Mouse (Mus musculus) ES-Bruce4 (cell line): ENCODE results near the gene Actg2.

Source experiments
- CTCF ChIP-seq: IDR thresholded peaks from one replicate; pipeline ENCODE4 v1.8.1; 2011; ENCODE audit warnings: low read depth, low read length
- EP300 ChIP-seq: IDR thresholded peaks from 2 replicates; pipeline ENCODE4 v1.6.1; 2011; ENCODE audit warnings: low read depth, low read length; ENCODE audit not compliant: insufficient read depth
- POLR2A ChIP-seq: IDR thresholded peaks from one replicate; pipeline ENCODE4 v1.8.1; 2011; ENCODE audit warnings: low read length; ENCODE audit not compliant: insufficient read depth

DNA sequence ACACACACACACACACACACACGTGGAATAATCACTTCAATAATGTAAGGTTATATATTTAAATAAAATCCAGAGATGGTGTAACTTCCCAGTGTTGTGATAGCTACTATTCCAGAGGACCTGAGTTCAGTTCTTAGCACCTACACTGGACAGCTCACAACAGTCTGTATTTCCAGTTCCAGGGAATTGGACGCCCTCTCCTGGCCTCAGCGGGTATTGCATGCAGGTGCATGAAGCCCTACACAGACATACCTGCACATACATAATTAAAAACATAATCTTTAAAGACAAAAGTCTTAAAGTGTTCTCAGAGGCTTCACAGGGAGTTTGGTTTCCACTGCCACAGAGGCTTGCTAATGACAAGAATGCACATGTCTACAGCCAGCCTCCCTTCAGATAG lies 35.6 kb downstream of the Actg2 start:
- peak; percentile 55 for TF ChIP-seq CTCF
- no peak for TF ChIP-seq POLR2A
- TF ChIP-seq EP300, result no peak
